Mouse (Mus musculus): ENCODE results near the gene Sertad2. TPM values are rescaled to one million over a fixed set of nuclear protein-coding genes. Genes with fewer than 3 reads are reported as not detected.

Sertad2 gene
- 26.9 and 29.2 TPM in 2 replicates for polyA plus RNA-seq (2015; fragmentation: Nextera tagmentation; extraction: Ambion mirVana)

GRCm38 (mm10) chr11:20542739-20543452, at the start of gene Sertad2:
TSS of gene Sertad2 (plus strand) at chr11:20543253.
- DNase-seq (ENCODE audit: low spot score): peak; percentile 98

DNA sequence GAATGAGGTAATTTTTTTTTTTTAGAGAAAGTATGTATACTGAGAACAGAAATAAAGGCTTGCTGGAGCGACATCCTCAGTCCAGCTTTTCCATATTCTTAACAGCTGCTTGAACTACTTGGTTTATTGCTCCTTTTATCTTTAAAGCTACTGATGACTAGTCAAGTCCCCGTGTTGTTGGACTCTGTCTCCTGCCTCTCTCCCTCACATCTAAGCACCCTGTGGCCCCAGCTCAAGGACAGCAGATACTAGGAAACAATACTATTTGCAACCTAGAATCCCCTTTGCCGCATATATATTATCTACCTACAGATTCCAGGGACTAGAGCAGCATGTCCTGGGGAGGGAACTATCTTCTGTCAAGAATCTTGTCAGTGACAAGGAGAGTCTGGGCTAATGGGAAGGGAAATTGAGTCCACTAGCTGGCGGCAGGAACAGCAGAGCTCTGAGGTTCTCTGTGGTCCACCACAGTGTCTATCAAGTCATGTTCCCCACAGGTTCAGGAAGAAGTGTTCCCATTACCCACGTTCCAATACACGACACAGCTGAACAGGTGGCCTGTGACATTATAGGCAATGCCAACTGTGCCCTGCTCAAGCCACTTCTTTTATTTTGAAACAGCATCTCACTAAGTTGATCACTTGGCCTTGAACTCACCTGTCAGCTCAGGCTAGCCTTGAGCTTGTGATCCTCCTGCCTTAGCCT, 49.0 kb upstream of the Sertad2 start:
- no peak for DNase-seq (ENCODE audit: low spot score)

DNA sequence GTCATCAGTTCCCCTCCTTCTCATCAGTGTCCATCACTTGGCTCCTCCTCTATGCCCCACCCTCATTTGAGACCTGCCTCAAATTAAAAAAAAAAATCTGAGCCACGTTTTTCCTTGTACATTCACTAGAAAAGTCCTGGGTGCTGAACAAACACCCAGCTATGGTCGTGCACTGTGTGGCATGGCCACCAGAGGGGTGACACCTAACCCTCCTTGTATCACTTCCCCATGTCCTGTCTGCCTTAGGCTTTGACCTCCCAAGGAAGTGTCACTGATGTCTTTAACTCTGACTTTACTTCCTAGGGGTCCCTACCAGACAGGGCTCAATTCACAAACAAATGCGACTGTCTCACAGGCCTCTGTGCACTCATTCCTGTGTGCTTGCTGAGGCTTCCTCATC, 42.5 kb upstream of the Sertad2 start:
- no peak for DNase-seq (ENCODE audit: low spot score)

- DNase-seq (ENCODE audit: low spot score): no peak
Measured at GRCm38 (mm10) chr11:20501160-20501955, 41.7 kb upstream of the Sertad2 start.

DNA sequence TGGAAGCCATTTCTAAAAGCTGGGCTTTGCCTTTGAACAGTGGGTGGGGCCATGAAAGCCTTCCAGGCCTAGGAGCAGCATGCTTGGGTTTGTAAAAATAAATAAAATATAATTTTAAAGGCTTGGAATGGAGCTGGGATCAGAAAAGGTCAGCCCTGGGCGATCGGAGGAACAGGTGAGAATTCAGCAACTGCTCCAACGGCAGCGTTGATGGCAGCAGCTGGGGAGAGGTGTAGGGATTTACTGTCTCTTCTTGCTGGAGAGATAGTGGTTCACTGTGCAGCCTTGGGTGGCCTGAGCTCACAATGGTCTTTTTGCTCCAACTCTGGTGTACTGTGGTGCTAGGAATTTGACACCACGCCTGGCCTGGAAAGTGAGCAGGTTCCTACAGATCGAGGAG, 29.5 kb upstream of the Sertad2 start:
- no peak for DNase-seq (ENCODE audit: low spot score)

- DNase-seq (ENCODE audit: low spot score): no peak
Measured at GRCm38 (mm10) chr11:20514757-20515156, 28.3 kb upstream of the Sertad2 start.

GRCm38 (mm10) chr11:20521321-20521720, 21.7 kb upstream of the Sertad2 start:
- no peak for DNase-seq (ENCODE audit: low spot score)

DNA sequence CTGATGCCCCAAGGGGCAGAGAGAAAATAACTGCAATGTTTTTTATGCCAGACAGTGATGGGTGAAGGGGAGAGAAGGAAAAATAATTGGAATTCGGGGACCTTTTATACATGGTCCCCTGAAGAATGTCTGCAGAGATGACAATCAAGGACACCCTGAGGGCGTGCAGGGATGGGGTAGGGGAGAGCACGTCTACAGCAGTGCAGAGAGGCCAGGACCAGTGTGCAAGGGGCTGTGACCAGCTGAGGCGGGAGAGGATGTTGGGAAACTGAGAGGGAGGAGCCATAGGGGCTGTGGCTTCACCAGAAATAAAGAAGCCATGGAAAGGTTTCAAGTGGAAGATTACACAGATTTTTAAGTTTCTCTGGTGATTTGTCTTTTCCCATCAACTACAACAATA, 20.3 kb upstream of the Sertad2 start:
- DNase-seq (ENCODE audit: low spot score): no peak

DNA sequence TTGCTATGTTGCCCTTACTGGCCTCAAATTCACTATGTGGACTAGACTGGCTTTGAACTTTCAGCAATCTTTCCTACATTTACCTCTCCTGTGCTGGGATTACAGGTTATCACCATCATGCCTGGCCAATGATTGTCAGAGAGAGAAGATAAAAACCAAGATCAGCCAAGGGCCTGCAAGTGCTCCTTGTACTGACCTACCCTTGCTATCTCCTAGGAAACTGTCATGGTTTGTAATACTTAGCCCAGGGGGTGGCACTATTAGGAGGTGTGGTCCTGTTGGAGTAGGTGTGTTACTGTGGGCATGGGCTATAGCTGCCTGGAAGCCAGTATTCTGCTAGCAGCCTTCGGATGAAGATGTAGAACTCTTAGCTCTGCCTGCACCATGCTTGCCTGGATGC, 18.6 kb upstream of the Sertad2 start:
- DNase-seq (ENCODE audit: low spot score): no peak

DNA sequence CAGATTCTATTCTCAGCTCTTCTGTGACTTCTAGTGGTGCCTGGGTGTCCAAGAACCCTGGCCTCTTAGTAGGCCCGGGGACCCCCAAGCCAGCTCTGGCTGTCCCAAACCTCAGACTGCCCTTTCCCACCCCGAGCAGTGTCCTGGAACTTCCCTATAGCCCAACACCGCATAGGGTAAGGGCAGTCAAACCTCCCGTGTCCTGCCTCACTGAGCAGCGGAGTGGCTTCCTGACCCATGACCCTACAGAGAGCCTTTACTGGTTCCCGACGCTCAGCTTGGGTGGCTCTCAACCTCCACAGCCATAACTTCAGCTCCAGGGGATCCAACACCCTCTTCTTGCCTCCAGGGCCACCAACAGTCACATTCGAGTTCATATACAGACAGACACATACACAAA, 17.1 kb upstream of the Sertad2 start:
- no peak for DNase-seq (ENCODE audit: low spot score)

GRCm38 (mm10) chr11:20527901-20528300, 15.2 kb upstream of the Sertad2 start:
- no peak for DNase-seq (ENCODE audit: low spot score)

DNA sequence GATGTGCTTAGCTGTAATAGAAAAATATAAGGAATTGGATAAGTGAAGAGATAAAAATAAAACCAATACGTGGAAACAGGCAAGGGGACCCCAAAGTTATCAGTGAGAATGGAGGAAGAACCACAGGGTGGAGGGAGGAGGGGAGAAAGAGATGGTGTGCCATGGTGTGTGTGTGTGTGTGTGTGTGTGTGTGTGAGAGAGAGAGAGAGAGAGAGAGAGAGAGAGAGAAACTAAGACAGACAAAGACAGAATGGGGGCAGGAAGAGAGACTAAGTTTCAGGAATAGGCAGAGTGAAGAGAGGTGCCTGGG, 11.4 kb upstream of the Sertad2 start:
- DNase-seq (ENCODE audit: low spot score): no peak

DNA sequence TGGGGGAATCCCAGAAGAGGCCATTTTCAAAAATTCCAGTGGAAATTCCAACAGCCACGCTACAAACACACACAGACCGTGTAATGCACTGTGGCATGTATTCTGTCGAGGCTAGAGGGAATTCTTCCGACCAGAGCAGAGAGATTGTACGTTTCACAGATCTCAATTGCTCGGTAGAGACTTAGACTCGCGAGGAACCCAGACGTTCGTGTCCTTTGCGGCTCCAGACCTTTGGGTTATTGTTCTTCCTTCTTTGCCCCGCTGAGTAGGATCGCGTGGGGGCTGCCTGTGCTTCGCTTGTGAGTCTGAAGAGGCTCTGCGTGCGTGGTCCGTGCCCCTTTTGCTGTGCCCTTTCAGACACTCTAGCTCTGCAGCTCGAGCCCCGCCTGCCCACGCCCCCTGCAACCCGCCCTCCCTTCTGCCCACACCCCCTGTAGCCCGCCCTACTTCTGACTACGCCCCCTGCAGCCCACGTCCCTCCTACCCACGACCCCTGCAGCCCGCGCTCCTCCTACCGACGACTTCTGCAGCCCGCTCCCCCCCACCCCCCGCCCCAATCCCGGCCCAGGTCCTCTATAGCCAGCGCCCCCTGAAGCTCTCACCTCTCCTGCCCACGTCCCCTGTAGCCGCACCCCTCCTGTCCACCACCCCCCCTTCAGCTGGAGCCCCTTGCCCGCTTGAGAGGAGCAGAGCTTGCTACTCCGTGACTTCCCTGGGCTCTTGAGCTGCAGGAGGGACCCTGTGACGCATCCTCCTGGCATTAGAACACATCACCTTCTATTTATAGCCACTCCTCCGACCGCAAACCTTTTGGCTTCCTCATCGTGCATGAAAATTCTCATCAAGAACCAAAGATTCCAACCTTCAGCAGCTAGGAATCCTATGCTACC, 10.8 kb upstream of the Sertad2 start:
- peak; percentile 65 for DNase-seq (ENCODE audit: low spot score)

DNA sequence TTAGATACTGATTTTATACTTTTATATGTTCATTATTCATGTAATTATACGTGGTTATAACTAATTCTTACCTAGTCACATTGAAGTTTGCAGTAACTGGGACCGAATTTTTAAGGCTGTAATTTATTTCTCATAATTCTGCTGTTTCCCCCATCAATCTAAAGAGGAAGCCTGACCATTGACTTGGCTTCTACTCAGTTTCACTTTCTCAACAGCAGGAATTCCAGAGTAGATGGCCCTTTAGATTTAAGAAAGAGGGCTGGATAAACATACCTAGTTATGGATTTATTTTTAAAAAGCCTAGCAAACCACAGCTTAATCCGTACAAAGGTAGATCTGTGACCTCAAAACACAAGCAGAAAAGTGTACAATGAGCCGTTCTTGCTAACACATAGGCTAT, 9.8 kb upstream of the Sertad2 start:
- DNase-seq (ENCODE audit: low spot score): no peak

- no peak for DNase-seq (ENCODE audit: low spot score)
Measured at GRCm38 (mm10) chr11:20537221-20537620, 5.8 kb upstream of the Sertad2 start.

GRCm38 (mm10) chr11:20538496-20538895, 4.6 kb upstream of the Sertad2 start:
- no peak for DNase-seq (ENCODE audit: low spot score)

DNA sequence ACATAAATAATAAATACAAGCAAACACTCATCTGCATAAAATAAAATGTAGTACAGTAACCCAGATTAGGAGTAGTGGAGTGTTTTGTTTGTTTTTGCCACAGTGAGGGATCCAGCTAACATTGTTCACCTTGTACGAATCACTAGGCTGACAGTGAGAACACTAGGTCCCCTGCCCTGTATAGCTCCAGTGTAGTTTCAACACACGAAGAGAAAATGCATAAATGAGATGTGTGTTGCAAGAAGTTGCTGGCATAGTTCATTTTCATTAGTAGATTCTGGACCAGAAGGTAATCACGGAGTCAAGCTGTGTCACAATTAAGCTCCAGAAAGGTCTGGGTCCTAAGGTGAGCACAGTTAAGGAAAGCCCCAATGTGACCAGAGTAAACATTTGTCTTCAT, 1.8 kb upstream of the Sertad2 start:
- no peak for DNase-seq (ENCODE audit: low spot score)

DNA sequence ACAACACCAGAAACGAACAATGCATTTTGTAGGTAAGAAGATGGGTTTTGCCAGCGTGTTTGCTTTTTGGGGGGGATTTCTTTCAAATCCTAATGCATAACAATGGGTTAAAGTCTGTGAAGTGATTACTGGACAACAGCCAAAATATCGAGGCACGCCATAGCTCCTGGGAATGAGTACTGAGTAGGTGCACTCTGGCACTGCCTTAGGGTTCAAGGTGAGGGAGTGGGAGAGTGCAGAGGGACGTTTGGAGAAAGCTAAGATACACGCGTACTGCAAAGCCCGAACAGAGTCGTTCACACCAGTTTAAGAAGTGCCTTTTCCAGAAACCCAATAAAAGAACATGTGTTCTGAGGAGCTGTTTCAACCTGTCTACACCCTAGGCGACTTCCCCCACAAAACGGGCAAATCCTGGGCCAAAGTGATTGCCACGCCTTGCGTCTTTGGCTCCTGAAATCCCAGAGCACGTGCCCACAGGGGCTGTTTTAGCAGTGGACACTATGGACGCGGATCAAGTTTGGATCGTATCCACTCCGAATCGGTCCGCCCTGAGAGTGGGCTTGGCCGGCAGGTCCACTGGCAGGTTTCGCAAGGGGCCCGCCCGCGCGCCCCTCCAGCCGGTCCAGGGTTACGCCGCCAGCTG, 937 bp upstream of the Sertad2 start:
- no peak for DNase-seq (ENCODE audit: low spot score)

DNA sequence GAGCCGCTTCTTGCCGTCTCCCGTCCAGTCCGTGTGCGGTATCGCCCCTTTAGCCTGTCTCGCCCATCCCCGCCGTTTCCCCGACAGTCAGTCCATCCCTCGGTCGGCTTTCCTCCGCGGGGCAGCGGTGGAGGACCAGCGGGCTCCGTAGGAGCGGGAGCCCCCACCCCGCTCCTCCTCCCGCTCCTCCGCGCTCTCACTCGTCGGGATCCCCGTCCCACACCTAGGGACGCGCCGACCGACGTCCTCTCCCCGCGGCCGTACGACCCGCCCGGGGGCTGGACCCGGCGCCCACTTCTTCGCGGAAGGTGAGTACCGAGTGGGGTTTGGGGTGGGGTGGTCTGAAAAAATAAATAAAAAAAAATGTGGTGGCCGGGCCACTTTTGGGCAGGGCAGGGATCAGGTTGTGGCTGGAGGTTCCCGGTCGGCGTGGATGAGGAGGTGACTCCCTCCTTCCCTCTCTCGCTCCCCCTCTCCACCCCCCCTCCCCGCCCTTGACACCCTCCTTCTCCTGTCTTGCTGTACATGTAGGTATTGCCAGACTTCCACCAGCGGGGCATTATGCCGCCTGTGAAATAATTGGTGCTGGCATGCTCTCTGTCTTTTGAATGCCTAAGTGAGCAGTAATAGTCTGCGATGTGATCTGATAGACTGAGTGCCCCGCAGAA, 534 bp downstream of the Sertad2 start:
- peak; percentile 39 for DNase-seq (ENCODE audit: low spot score)

DNA sequence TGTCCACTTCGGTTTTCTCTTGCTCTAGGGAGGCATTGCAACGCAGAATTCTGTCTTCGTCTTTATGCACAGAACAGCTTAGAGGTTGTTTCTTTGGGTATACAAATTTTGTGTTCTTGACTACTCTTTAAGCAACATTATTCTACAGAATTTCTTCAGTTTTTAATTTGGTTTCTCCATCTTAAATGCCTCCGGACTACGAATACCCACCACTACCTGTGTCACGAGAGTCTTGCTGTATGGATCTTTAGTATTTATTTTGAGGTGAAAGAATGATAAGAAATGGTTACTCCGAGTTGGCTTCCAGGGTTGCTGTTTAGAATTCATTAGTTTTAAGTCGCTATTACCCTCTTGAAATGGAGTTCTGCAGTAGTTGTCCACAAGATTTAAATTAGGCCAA, 1.3 kb downstream of the Sertad2 start:
- no peak for DNase-seq (ENCODE audit: low spot score)
